Mouse (Mus musculus) MEL-GATA-1-ER (cell line): ENCODE measurements around the gene Ccdc9b.

ENCODE experiments used
- DNase-seq: peaks from one replicate; pipeline ENCODE4 v3.0.0-alpha.2; 2012; ENCODE audit warnings: low read depth; ENCODE audit errors: extremely low read depth

The Ccdc9b gene

DNA sequence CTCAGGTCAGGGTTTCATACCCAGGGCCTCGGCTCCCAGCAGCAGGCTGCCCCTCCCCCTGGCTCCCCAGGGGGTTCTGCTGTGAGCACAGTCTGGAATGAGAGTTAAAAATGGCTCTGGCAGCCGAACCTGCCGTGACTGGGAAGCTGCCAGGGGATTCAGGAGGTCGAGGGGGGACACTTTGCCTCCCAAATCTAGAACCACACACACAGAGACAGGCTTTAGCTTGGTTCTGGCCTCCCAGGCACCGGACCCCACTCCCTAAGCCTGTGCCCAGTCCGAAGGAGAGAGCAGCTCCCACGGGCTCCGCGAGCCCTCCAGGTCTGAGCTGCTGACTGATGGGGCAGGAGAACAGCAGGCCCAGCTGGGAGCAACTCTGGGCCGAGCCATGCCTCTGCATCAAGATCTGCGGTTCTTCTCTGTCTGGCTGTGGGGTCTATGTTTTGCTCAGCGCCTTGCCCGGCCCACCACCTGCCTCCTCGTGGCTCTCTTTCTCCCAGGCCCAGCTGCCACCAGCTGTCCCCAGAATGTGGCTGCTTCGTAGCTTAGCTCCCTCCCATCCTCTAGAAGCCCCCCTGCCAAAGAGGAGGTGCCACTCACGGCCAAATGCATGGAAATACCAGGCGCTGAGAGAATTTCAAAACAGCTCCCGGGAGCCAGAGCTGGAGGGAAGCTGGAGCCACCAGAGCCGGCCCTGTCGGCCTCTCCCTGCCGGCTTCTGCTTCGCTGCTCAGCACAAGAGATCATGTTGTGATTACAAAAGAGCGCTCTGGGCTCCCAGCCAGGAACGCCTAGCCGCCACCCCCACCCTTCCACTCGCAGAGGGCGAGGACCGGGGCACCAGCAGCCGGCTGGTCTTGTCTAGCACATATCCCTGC lies at the start of gene Ccdc9b:
TSS of gene Ccdc9b (minus strand) at position 756 of the 878 bp plus-strand sequence.
- DNase-seq, result peak; percentile 64

DNA sequence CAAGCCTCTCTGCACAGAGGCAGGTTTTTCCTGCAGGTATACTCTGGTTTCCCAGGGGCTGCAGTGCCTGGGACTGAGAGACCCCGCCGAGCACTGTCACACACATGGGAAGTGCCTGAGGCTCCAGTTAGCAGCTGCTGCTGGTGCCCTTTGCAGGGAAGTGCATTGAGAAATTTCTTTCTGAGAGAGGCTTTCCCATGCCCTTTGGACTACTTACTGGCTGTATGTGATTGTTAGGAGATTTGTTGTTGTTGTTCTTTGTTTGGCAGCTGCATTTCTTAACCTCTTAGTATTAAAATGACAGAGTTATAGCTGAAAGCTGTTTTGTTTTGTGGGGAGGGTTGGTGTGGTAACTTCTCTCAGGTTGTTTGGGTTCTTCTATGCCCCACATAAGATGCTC lies 48.4 kb upstream of the Ccdc9b start:
- no peak for DNase-seq

DNA sequence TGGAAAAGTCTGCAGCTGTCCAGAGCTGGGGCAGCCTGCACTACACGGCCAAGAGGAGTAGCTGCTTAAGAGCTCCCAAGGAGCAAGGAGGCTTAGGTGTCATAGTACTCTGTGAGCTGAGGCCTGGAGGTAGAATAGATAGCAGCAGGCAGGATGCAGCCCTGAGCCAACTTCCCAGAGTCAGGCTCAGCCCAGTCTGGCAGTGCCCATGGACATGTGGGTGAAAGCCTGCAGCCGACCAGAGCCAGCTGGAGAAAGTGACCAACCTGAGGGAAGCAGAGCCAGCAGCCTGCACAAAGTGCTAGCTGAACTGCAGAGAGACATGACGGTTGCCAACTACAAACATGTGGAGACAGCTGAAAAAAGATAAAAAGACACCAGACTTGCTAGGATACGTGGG lies 44.4 kb upstream of the Ccdc9b start:
- no peak for DNase-seq

DNA sequence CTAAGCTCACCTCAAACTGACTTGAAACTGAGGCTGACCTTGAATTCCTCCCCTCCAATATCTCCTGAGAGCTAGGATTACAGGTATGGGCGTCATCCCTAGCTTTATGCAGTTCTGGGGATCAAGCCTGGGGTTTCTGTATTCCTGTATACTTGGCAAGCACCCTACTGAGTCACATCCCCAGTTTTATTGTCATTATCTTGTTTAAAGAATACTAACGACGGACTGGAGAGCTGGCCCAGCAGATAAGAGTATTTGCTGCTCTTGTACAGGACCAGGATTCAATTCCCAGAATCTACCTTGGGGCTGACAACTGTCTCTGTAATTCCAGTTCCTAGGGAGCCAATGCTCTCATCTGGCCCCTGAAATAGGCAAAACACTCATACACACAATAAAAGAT lies 43.3 kb upstream of the Ccdc9b start:
- DNase-seq, result no peak

DNA sequence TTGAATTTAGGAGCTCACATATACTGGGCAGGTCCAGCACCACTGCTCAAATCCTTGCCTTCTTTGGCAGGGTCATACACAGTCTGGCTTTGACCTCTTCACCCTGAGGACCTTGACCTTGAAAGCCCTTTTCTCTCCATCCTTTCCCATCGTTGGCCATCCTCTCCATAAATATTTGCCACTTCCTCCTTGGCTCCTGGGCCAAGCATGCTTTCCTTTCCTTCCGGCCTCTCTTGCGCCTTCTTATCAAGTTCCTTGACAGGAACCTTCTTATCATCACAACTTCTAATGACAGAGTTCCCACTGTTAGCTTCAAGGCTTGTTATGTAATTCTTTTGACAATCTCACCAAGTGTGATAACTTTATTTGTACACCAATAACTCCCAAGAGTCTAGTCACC lies 42.7 kb upstream of the Ccdc9b start:
- DNase-seq, result peak; percentile 49

DNA sequence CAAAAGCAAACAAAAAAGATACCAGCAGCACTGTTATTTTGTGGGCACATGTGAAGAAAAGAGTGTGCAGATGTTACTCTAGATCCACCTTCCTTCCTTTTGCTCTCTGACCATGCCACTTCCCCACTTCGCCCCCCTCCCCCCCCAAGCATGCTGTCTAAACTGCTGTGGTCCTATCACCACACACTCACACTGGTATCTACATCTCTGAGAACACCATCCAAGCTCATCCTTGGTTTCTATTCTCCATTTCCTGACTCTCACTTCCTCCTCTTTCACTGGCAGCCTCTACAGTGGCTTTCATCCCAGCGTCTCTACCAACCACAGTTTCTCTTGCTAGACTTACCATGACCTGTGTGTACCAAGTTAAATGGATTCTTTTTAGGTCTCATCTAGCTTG lies 42.0 kb upstream of the Ccdc9b start:
- DNase-seq, result peak; percentile 77

DNA sequence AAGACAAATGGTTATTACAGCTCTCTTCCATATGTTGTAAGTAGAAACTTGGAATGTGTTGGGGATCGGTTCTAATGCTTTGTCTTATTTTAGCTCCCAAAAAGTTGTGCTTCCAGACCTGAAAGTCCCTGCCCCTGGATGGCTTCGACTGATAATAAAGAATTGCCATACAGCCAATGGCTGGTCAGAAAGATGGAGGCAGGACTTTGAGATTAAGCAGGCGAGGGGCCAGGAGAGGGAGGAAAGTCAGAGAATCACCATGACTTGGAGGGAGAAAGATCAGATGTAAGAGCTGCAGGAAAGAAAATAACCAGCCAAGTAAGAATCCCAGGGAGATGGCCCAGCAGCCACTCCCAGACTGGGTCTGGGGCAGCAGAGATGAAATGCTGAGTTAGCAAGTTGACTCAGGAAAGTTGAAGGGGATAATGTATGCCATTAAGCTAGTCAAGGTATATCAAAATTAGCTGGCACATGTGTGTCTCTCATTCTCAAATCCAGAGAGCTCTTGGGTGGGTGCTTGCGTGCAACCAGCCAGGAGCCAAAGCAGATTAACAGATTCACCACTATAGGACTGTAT lies 40.2 kb upstream of the Ccdc9b start:
- no peak for DNase-seq

DNA sequence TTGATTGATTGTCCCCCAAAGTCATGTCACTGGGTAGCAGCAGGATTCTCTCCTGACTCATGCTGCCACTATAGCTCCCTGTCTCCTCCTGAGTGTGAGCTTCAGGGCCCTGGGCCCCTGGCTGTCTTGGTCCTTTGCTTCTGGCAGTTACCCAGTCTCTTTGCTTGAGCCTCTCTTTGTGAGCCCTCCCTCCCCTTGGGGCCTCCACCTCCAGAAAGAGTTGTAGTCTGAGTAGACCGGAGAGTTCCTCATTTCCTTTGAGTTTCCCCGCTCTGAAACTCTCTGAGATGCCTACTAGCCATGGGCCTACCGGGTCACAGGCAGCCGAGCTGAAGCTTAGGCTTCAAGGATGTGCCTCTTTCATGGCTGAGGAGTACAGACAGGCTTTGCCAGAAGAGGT lies 31.2 kb upstream of the Ccdc9b start:
- no peak for DNase-seq

DNA sequence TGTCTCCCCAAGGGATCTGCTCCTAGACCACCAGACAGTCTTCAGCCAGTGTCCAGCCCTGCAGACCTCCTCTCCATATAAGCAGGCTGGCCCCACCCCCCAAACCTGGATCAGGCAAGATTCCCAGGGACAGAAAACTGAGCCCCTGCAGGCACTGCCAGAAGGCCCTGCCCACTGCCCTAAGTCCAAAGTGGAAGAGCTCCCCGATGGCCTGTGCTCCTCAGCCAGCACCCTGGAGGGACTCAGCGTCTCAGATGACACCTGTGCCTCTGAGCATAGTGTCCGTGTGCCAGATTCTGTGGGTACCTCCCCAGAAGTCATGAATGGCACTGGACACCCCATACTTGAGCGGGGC lies 29.8 kb upstream of the Ccdc9b start:
- DNase-seq, result no peak

DNA sequence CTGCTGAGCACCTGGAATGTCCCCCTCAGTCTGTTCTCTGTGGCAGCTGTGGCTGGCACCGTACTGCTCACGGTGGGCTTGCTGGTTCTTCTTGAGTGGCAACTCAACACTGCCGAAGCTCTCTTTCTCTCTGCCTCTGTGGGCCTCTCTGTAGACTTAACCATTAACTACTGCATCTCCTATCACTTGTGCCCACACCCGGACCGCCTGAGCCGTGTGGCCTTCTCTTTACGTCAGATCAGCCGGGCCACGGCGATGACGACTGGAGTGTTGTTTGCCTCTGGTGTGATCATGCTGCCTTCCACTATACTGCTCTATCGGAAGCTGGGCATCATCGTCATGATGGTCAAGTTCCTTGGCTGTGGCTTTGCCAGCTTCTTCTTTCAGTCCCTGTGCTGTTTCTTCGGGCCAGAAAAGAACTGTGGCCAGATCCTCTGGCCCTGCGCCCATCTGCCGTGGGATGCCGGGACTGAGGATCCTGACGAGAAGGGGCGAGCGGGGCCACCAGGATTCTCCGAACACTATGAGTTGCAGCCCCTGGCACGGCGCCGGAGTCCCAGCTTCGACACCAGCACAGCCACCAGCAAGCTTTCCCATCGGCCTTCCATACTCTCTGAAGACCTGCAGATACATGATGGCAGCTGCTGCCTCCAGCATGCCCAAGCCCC lies 29.3 kb upstream of the Ccdc9b start:
- DNase-seq, result no peak

DNA sequence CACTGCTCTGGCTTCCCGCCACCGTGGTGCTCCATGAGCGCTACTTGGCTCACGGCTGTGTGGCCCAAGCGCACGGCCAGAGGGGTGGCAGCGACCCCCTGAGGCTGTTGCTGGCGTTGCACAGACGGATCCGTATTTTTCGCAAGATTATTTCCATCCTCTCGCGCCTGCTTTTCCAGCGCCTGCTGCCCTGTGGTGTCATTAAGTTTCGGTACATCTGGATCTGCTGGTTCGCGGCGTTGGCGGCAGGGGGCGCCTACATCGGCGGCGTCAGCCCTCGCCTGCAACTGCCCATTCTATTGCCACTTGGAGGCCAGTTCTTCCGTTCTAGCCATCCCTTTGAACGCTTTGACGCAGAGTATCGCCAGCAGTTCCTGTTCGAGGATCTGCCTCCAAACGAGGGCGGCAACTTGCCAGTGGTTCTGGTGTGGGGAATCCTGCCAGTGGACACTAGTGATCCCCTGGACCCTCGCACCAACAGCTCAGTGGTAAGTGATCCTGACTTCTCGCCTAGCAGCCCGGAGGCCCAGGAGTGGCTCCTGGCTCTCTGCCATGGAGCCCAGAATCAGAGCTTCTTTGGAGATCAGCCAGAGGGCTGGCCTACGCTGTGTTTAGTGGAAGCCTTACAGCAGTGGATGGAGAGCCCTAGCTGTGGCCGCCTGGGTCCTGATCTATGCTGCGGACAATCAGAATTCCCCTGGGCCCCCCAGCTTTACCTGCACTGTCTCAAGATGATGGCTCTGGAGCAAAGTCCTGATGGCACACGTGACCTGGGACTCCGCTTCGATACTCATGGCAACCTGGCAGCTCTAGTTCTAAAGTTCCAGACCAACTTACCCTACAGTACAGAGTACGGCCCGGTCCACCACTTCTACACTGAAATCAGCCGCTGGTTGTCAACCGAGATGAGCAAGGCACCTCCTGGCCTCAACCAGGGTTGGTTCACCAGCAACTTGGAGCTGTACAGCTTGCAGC lies 28.4 kb upstream of the Ccdc9b start:
- DNase-seq, result no peak

DNA sequence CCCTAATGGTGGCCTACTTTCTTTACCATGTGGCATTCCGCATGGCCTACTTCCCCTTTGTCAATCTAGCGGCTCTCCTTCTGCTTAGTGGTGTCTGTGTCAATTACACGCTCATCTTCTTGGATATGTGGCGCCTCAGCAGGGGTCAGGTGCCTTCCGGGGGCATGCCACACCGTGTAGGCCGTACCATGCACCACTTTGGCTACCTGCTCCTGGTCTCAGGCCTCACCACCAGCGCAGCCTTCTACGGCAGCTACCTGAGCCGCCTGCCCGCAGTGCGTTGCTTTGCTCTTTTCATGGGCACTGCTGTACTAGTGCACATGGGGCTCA lies 27.7 kb upstream of the Ccdc9b start:
- no peak for DNase-seq

DNA sequence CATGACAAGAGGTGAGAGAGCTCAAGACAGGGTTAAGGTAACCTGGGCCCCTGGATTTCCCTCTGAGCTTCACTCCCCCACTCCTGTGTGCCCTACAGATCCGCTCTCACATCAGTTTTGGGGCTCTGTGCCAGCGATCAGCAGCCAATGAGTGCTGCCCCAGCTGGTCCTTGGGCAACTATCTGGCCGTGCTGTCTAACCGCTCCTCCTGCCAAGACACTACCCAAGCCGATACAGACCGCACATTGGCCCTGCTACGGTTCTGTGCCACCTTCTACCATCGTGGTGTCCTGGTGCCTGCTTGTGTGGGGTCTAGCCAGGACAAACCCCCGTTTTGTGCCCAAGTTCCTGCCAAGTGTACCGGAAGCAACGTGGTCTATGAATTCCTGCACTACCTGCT lies 27.0 kb upstream of the Ccdc9b start:
- no peak for DNase-seq

DNA sequence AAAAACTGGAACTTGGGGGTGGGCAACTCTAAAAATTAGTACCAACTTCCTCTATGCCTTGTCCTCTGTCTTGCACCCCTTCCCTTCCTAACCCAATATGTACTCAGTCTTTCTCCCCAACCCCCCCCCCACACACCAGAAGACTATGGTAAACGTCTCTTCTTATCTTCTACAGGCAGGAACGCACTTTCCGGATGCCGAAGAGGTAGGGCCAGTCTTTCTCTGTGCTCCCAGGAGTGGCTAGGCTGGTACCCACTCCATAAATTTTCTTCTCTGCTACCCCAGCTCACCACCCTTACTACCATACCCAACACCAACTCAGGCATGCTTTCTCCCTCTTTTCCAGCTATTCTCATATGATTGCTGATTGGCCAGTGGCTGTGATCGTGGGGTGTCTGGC lies 24.1 kb upstream of the Ccdc9b start:
- DNase-seq, result peak; percentile 61

DNA sequence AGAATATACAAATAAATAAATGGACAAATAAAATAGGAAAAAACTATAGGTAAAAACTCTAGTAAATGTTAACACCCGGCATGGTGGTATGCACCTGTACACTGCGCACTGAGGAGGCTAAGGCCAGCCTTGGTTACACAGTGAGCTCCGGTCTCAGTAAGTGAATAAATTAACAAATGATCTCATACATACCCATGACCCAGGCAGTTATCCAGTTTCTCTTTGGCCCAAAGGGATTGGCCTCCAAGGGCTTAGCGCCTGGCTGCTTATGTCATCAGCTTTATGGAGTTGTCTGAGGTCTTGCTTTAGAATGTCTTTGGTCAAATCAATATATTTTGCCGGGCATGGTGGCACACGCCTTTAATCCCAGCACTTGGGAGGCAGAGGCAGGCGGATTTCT lies 21.2 kb upstream of the Ccdc9b start:
- DNase-seq, result no peak

DNA sequence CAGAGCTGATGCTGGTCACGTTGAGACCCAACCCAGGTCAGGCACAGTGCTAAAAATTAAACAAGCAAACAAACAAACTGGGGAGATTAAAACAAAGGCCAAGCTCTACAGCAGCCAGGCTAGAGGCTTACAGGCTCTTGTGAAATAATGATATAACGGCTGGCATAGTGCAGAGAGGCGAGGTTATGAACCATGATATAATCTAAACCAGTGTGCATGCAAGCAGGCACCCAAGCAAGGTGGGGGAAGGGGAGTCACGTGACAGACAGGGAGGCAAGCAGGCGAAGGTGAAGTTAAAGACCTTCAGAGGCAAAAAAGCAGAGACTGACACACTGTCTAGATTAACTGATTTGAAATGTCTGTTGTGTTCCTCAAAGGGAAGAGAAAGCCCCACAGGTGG lies 20.6 kb upstream of the Ccdc9b start:
- DNase-seq, result no peak

DNA sequence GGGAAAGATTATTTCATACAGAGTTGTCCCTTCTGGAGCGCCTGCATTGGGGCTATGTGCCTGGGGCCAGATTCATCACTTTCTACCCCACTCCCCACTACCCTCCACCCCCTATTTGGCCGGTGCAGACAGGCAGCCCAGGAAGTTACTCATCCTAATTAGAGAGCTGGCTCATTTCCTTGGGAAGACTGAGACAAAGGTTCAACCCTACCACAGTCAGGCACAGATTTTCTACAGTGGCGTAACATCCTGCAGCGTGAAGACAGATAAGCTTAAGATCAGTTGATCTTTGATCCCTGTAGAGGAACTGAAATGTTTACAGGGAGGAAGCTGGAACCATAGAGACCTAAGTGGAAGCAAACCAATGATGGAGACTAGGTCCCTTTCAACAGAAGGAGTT lies 19.8 kb upstream of the Ccdc9b start:
- DNase-seq, result no peak

DNA sequence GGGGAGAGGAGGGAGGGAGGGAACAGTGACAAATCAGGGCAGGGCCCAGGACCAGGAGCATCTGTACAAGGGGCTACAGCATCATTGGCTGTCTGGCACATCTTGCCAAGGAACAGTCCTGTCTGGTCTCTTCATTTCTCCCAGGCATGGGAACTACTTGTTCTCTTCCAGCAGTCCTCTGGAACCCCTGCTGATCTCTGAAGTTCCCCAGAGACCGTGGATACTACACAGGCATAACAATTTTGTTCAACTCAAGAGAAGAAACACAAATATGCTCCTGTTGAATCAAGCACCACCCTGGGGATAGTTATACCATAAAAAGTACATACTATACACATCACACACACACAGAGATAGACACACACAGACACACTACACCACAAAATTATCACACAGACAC lies 18.7 kb upstream of the Ccdc9b start:
- no peak for DNase-seq

DNA sequence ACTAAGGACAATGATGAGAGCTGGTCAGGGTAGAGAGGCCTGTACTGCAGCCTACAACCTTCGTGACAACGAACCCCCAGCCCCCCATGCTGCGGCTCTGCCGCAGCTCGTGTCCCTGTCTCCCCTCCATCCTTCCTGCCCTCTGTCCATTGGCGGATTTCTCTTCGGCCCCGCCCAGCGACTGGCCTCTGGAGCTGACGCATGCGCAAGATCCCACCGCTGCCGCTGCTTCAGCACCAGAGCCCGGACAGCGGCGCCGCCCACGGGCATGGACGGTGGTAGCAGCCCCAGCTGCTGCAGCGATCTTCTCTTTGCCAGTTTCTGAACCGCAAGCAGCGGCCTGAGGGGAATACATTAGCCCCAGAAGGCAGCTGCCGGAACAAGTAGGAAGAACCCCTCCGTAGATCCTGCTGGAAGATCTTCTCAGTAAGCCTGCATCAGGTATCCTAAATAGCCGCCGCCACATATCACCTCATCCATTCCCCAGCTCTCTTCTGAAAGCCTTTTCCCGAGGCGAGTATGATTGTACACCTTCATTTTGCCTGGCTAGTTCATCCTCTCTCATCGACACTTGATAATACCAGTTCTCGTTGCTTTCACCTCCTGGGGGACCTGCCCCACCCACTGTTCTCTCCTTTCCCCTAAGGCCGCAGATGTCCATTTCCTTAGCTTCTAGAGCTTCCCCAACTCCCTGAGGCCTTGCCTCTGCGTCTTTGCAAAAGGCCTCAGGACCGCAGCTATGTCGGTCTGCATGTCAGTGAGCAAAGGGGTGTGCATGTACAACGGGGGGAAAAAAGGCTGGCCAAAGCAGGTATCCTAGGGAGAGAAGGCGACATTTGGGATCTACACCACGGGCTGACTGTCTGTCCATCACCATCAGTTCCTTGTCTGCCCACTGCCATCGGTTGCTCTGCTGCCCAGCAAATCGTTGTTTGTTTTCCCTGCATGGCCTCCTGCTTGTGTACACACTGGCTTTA lies 17.3 kb upstream of the Ccdc9b start, which contains the start of gene Disp2:
TSS of gene Disp2 (plus strand) at position 216 of the 977 bp plus-strand sequence.
- peak; percentile 67 for DNase-seq

DNA sequence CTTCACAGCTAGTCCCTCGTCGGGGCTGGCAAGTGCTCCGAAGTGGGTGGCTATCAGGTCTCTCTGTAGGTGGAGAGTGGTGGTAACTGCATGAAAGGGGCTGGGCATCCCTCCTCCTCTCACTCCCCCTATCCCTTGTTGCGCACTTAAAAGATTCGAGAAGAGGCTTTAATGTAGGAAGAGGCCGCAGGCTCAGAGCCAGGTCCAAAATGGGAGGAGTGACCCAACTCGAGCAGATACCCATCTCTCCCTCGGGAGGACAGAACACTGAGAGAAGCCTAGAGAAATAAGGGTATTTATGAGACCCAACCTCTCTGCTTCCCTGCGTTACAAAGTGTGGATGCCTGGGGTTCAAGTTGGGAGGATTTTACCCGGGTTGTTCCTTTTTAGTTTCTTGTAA lies 16.6 kb upstream of the Ccdc9b start:
- DNase-seq, result no peak
